Mouse (Mus musculus) lung, embryonic 14.5 days (tissue): ENCODE measurements around the gene Pyroxd1. TPM values are rescaled to one million over a fixed set of nuclear protein-coding genes. Genes with fewer than 3 reads are reported as not detected.
A peak's percentile ranks its signal among the peaks of the same experiment; 100 is the strongest.

Experiments used
- ATAC-seq: fragments of 200-750 bp; cut with Nextera tagmentation; 2 replicates; pipeline ENCODE4 v1.8.0; 2017; ENCODE audit warnings: mild to moderate bottlenecking, moderate TSS enrichment, moderate library complexity; ENCODE audit not compliant: insufficient read depth
- DNase-seq: peaks from one replicate; pipeline ENCODE4 v3.0.0-alpha.2; 2015
- H3K27ac ChIP-seq: fragments of 300-500 bp; sonication (generic); 2 replicates; pipeline ENCODE4 v1.5.1; 2014; ENCODE audit warnings: low read depth, mild to moderate bottlenecking, moderate library complexity
- H3K27me3 ChIP-seq: fragments of 300-500 bp; sonication (generic); 2 replicates; pipeline ENCODE4 v1.6.1; 2014; ENCODE audit warnings: low read length, control low read depth; ENCODE audit not compliant: insufficient read depth
- H3K36me3 ChIP-seq: fragments of 300-500 bp; sonication (generic); 2 replicates; pipeline ENCODE4 v1.6.1; 2014; ENCODE audit warnings: control low read depth; ENCODE audit not compliant: insufficient read depth
- H3K4me1 ChIP-seq: fragments of 300-500 bp; sonication (generic); 2 replicates; pipeline ENCODE4 v1.6.1; 2014; ENCODE audit warnings: antibody characterized with exemption, control low read depth; ENCODE audit not compliant: insufficient read depth
- H3K4me2 ChIP-seq: fragments of 300-500 bp; sonication (generic); 2 replicates; pipeline ENCODE4 v1.6.1; 2014; ENCODE audit warnings: mild to moderate bottlenecking
- H3K4me3 ChIP-seq: fragments of 300-500 bp; sonication (generic); 2 replicates; pipeline ENCODE4 v1.5.1; 2014; ENCODE audit warnings: low read depth, low read length
- H3K9ac ChIP-seq: fragments of 300-500 bp; sonication (generic); 2 replicates; pipeline ENCODE4 v1.6.1; 2014
- H3K9me3 ChIP-seq: fragments of 300-500 bp; sonication (generic); 2 replicates; pipeline ENCODE4 v1.6.1; 2016; ENCODE audit warnings: low read depth, low read length, control low read depth
- CTCF ChIP-seq: IDR thresholded peaks from 2 replicates; pipeline ENCODE4 v1.5.1; 2016; ENCODE audit warnings: antibody characterized with exemption, low read depth
- WGBS: fragments of 180-500 bp; shearing (Covaris S2); extraction: QIAGEN DNeasy Blood & Tissue Kit; methylation state at CpG from one replicate; pipeline ENCODE4 v1.1.7; 2014; 5-methylcytosine and 5-hydroxymethylcytosine counted together
- polyA plus RNA-seq: library from polyadenylated mRNA; unstranded; fragments of >200 nt; fragmentation: Nextera tagmentation; extraction: Ambion mirVana; gene quantifications from 2 replicates; pipeline ENCODE4 v1.2.1, GENCODE M21; 2014

Pyroxd1 gene
- polyA plus RNA-seq, 1 experiment from 2014 or later = 21.2 TPM

- Histone ChIP-seq H3K9me3 (no peaks in the 10 kb centered on the region), H3K4me2 (no peak overlapping the region), H3K4me3 (no peak overlapping the region), H3K36me3 (peaks cover 46% of the 10 kb centered on the region), H3K27ac (no peak overlapping the region), H3K27me3 (no peaks in the 10 kb centered on the region), H3K4me1 (no peaks in the 10 kb centered on the region), H3K9ac (no peak overlapping the region)
- DNase-seq = no peak
- no peak for ATAC-seq
- no peak for TF ChIP-seq CTCF
- WGBS = 64% methylated on average over 7 of the region's 7 CpGs
Observed at GRCm38 (mm10) chr6:142357106-142357505, 11.7 kb downstream of the Pyroxd1 start.

- H3K27me3 ChIP-seq = no peaks in the 10 kb centered on the region
- H3K4me2 ChIP-seq = no peak overlapping the region
- ATAC-seq (no peak), DNase-seq (no peak)
- TF ChIP-seq CTCF = no peak
- H3K4me1 ChIP-seq = no peaks in the 10 kb centered on the region
- no peak overlapping the region for H3K27ac ChIP-seq
- no peak overlapping the region for H3K4me3 ChIP-seq
- WGBS = 88% methylated on average over 6 of the region's 6 CpGs
- H3K9me3 ChIP-seq = no peaks in the 10 kb centered on the region
- no peak overlapping the region for H3K9ac ChIP-seq
- peaks cover 65% of the 10 kb centered on the region for H3K36me3 ChIP-seq
Observed at GRCm38 (mm10) chr6:142362036-142362435, 16.6 kb downstream of the Pyroxd1 start.

DNA sequence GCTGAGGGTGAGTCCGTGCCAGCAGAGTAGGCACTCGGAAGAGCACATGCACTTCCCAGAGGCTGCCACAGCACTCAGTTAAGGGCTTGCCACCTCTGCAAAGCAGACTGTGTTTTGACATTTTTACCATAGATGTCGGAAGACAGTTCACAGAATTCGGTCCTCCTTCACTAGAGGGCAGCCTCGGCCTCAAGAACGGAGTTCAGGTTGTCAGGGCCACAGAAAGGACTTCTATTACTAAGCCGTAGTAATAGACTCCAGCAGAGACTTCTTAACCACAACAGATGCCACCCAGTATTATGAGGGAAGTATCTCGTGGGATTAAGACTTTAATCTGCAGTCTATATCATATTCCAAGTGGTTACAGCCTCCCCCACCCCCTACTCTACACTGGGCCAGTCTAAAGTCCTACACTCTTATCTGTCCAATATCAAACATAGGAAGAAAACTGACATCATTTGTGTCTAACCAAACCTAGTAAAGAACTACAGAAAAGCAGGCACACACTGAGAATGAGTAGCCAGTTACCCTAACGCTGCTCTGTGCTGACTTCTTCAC lies 17.6 kb downstream of the Pyroxd1 start:
- Histone ChIP-seq H3K9ac (no peak overlapping the region), H3K4me1 (no peaks in the 10 kb centered on the region), H3K27ac (no peak overlapping the region), H3K4me3 (no peak overlapping the region), H3K27me3 (no peaks in the 10 kb centered on the region), H3K36me3 (peaks cover 68% of the 10 kb centered on the region), H3K9me3 (no peaks in the 10 kb centered on the region), H3K4me2 (no peak overlapping the region)
- 67% methylated on average over 9 of the region's 9 CpGs for WGBS
- TF ChIP-seq CTCF = peak; percentile 43
- DNase-seq = peak; percentile 42
- ATAC-seq = peak; percentile 33; the same call in 1 of the 2 replicates

DNA sequence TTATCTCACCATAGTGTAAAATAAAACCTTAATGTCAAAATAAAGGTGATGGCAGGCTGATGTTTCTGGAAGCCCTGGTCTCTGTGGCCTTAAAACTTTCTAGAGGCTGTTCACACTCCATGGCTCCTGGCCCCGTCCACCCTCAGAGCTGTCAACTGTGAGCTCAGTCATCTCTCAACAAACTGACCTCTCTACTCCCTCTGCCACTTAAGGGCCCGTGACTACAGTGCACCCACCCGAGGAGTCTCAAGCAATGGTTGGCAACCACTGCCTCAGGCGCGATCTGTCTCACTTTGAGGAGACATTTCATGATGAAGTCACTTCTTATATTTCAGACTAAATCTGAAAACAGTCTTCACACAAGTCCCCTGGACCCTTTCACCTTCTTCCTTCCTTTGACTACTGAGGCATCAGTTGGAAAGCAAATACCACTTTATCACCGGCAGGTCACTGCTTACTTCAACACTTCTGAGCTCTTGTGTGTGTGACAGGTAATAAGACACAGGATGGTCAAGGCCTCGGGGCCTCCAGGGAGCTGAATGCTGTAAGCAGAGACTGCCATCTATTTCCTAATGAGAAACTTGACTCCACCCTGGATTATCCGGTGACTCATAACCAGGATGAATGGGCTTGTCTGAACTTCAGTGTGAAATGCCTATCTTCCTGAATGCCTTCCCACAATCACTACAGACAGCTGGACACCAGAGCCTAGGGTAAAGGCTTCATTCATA lies 20.5 kb downstream of the Pyroxd1 start:
- no peak for DNase-seq
- Histone ChIP-seq H3K36me3 (peaks cover 66% of the 10 kb centered on the region), H3K4me2 (no peak overlapping the region), H3K27ac (no peak overlapping the region), H3K4me1 (no peaks in the 10 kb centered on the region), H3K9ac (no peak overlapping the region), H3K27me3 (no peaks in the 10 kb centered on the region), H3K4me3 (no peak overlapping the region), H3K9me3 (no peaks in the 10 kb centered on the region)
- no peak for TF ChIP-seq CTCF
- ATAC-seq = no peak
- WGBS = 81% methylated on average over 8 of the region's 8 CpGs

DNA sequence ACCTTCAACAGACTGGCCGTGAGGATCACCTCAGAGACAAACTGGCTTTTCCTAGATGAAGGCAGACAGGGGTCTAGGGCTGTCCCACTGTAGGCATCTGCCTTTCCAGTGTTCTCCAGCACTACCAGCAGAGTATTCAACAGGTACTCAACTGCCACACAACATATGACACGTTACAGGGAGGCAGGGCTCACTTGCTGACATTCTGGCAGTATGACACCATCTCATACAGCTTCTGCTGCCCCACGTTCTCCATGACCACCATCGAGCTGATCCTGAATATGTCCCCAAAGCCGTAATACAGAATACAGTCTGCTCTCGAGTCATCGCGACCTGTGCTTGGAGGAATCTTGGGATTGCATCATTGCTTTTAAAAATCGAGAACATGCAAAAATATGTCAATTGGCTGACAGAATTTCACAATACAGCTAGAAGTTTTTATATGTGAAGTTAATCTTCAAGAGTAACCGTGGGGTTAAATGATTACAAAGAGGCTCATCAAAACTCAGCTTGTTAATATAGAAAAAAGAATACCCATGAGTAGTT lies 21.1 kb downstream of the Pyroxd1 start:
- DNase-seq = no peak
- ATAC-seq = no peak
- Histone ChIP-seq H3K4me1 (no peaks in the 10 kb centered on the region), H3K27me3 (no peaks in the 10 kb centered on the region), H3K36me3 (peaks cover 63% of the 10 kb centered on the region), H3K4me2 (no peak overlapping the region), H3K4me3 (no peak overlapping the region), H3K9ac (no peak overlapping the region), H3K27ac (no peak overlapping the region), H3K9me3 (no peaks in the 10 kb centered on the region)
- no peak for TF ChIP-seq CTCF
- WGBS = 87% methylated on average over 10 of the region's 10 CpGs

- Histone ChIP-seq H3K4me3 (no peak overlapping the region), H3K4me1 (no peaks in the 10 kb centered on the region), H3K4me2 (no peak overlapping the region), H3K9me3 (no peaks in the 10 kb centered on the region), H3K9ac (no peak overlapping the region), H3K27me3 (no peaks in the 10 kb centered on the region), H3K27ac (no peak overlapping the region), H3K36me3 (peaks cover 69% of the 10 kb centered on the region)
- 83% methylated on average over 3 of the region's 3 CpGs for WGBS
- no peak for ATAC-seq
- no peak for DNase-seq
- no peak for TF ChIP-seq CTCF
Observed at GRCm38 (mm10) chr6:142367565-142367964, 22.1 kb downstream of the Pyroxd1 start.

- ATAC-seq (no peak), DNase-seq (no peak)
- no peak overlapping the region for H3K4me2 ChIP-seq
- no peak for TF ChIP-seq CTCF
- WGBS = 87% methylated on average over 3 of the region's 3 CpGs
- no peak overlapping the region for H3K4me3 ChIP-seq
- H3K9me3 ChIP-seq = no peaks in the 10 kb centered on the region
- H3K27ac ChIP-seq = no peak overlapping the region
- H3K4me1 ChIP-seq = no peaks in the 10 kb centered on the region
- no peak overlapping the region for H3K9ac ChIP-seq
- peaks cover 66% of the 10 kb centered on the region for H3K36me3 ChIP-seq
- no peaks in the 10 kb centered on the region for H3K27me3 ChIP-seq
Observed at GRCm38 (mm10) chr6:142369568-142369967, 24.1 kb downstream of the Pyroxd1 start.
